Mouse (Mus musculus): ENCODE data around the gene 9930111J21Rik2.
"Not testable (repeated sequence)": the region's sequence is repeated elsewhere in the genome, so short reads cannot be mapped to it uniquely, and the experiment has no call there.

The 9930111J21Rik2 gene

DNA sequence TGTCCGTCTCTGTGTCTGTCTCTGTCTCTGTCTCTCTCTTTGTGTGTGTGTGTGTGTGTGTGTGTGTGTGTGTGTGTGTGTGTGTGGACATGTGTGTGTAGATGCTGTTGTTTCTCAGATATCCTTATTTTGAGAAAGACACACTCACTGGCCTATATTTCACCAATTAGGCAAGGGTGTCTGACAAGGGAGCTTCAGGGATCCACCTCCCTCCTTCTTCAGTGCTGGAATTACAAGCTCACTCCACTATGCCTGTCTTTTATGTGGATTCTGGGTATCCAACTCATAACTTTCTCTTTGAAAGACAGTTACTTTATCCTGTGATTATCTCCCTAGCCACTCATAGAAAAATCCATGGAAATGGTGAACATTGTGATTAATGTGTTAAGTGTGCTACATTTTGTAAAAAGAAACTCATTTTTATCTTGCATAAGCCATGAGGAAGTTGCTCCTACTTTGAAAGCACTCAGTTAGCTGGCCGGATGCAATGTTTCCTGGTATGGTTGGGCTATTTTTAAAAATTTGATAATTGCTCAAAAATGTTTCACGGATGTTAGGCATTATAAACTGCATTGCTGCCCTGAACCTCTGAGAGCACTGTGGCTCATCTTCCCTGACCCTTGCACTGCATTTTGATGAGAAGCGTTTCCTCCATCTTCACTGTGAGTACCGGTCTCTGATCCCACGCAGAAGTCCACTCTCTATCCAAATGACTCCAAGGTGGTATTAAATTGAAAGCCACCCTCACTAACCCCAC is 25.1 kb upstream of the 9930111J21Rik2 start, which contains the start of gene Ifi47:
Gene Ifi47 (plus strand): TSS at position 587 of the 757 bp plus-strand sequence.
- not testable (repeated sequence) for DNase-seq

DNA sequence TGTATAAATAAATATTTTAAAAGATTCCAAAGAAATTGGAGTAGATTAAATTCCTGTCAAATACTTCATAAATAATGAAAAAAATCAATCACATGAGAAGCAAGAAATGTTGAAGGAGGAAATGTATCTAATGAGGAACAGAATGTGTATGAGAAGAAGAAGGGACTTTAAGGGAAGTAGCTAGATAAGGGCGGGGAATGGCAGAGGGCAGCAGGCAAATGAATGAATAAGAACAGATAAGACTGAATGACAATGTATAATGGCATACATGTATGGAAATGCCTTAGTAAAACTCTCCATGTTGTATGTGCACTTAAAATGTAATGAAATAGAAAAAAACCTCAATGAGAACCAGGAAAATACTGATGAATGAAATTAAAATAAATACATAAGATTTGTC is 17.3 kb upstream of the 9930111J21Rik2 start:
- no peak for DNase-seq

DNA sequence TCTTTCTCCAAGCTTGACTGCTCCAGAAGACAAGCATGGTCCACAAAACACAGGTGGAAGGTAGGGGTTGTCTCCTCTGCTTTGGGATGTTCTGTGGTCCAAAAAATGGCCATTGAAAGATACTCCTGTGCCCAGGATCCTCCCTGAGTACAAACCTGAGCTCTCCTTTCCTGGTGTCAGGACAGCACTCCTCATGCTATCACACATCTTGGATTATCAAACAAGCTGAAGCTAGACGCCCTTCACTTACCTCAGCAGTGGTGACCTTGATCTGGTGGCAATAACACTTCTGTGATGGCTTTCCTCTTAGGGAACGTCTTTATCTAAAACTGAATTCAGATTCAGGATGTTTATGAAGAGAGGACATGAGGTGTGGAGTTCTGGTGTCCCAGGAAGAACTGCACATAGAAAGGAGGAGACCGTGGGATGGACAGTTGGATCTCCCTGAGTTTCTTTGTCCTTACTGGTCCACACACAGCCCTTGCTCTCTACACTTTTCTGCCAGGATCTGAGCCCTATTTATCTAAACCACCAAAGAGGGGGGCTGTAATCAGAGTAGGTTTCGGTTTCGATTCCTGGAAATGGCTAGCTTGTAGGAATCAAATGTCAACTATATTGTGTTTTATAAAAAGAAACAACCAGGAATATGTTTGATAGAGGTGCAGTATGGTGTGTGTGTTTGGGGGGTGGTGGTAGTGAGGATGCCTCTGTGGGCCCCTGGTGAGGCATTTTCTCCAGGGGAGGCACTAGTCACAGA is 12.8 kb upstream of the 9930111J21Rik2 start, which contains the start of gene Tgtp2:
Gene Tgtp2 (minus strand): TSS at position 494 of the 757 bp plus-strand sequence.
- DNase-seq: not testable (repeated sequence)

DNA sequence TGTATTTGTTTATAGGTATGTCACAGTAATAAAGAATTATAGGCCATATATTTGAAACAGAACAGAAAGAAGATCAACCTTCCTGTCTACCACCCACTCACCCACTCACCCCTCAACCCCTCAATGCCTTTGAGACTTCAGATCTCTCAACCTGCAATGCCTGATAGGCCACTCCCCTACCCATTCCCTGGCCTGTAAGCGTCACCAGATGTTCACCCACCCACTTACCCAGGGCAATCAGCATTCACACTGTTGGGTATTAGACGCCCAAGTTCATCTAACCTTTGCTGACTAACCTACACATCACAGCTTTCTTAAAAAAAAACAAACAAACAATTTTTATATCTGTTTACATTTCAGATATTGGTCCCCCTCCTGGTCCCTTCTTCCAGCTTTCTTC is 10.8 kb upstream of the 9930111J21Rik2 start:
- not testable (repeated sequence) for DNase-seq

DNA sequence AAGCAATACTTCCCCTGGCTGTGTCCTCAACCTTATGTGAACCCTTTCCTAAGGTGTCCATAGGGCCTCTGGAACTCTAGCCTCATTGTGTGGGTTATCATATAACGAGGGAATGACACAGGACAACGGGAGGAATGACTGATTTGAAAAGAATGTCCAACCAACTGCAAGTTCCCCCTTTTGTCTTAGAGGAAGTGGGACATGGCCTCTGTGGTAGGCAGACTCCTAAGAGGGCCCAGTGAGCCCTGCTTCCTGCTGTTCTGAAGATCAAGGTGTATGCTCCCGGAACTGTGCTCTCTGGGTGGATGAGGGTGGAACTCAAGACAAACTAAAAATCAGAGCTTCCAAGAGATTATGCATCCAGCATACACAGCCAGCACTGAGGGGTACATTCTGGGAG is 9.0 kb upstream of the 9930111J21Rik2 start:
- not testable (repeated sequence) for DNase-seq

DNA sequence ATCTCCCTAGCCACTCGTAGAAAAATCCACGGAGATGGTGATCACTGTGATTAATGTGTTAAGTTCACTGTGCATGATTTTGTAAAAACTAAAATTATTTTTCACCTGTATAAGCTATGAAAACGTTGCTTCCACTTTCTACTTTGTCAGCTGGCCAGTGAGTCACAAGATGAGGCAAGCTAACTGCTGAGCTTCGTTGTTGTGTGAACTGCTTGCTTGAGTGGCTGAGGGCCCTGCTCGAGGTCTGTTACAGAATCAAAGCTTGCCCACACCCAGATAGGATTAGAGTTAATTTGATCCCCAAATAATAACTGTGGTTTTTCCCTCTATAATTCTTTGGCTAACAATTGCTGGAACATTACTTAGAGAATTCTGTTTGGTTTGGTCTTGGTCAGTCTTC is 852 bp upstream of the 9930111J21Rik2 start:
- DNase-seq: not testable (repeated sequence)

DNA sequence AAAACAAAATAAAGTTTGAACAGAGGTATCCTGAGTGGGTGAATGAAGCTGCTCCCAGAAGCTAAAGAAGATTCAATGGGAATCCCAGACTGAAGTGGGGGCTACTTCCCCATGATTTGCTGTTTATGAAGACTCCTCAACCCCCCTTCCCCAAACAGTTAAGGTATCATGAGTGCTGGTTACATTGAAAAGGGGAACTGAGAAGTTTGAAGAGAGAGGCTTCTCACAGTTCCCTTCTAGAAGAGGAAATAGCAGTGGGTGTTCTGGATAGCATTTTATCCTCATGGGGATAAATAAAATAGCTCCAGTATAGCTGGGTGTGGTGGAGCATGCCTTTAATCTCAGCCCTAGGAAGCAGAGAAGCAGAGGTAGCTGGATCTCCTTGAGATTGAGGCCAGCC is 978 bp downstream of the 9930111J21Rik2 start:
- DNase-seq: not testable (repeated sequence)

DNA sequence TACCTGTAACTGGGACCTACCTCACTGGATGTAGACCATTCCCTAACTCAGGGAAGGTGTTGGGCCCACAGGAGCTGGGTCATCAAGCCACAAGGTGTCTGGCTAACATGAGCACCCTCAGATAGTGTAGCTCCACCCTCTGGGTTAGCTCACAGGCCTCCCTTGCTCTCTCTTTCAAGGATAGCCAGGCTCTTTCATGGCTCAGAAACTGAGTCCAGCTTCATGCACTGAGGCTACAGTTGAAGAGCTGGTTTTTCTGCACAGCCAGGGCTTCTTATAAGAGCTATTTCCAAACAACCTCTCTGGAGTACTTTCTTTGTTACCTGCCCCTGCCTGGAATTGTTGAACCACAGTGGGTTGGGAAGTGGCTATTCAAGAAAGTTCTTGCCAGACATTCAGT is 39.0 kb downstream of the 9930111J21Rik2 start:
- DNase-seq: not testable (repeated sequence)

DNA sequence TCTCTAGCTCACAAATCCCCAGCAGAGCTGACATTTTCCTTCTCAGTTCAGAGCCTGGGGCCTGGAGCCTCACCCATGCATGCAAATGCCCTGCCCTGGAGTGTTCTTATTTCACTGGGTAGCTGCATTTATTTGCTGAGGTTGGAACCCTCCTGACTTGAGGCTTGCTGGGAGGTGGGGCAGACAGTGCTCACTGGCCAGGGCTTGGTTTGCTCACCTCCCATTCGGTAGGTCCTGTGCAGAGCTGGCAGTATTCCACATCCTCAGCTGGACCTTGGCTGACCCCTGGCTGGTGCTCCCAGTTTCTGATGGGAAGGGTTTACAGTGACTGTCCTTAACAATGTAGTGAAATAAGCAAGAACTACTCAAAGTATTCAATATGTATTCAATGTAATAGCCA is 44.3 kb downstream of the 9930111J21Rik2 start:
- not testable (repeated sequence) for DNase-seq

DNA sequence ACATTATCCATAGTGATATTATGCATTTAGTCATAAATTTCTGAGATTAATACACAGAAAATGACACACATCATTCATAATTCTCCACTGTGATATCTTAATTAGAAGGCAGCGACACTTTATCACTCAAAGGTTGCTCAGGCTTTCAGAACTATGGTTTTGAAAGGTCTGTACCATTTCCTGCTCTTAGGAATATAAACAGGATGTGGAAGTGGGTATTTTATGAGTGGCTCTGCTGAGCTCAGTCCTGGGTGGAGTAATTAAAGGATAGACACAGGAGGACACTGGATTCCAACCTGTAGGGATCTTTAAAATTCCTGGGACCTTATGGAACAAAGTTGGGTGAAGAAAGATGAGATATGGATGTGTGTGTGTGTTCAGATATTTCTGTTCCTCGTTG is 44.7 kb downstream of the 9930111J21Rik2 start:
- not testable (repeated sequence) for DNase-seq

DNA sequence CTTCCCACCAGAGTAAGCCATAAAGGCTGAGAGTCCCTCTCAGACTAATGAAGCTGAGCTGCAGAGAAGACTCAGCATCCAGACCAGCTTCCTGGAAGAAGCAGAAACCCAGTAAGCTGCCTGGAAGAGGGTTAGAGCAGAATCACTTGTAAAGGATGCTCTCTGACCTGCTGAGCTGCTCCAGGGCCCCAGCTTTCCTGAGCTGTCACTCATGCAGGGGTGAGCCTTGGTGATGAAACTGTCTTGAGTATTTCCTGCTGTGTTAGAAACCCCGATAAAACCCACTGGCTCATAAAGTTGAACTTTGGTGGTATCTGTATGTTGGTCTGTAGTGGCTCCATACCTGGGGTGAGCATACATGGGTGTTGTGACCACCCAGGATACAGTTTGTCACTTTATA is 50.6 kb downstream of the 9930111J21Rik2 start:
- not testable (repeated sequence) for DNase-seq

DNA sequence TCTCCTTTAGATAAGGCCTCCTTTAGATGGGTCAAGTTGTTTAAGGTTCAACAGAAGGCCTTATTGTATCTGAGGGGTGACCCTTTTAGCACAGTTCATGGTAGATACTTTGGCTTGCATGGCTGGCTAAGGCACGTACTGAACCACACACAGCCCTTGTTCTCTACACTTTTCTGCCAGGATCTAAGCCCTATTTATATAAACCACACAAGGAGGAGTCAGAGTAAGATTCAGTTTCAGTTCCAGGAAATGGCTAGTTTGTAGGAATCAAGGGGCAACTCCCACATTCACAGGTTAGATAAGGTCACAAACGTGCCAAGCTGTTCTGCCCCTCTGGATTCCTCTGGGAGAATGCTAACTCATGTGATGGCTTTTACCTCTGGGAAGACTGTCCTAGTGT is 57.0 kb downstream of the 9930111J21Rik2 start, which contains the start of gene Tgtp1:
Gene Tgtp1 (minus strand): TSS at position 155 of the 400 bp plus-strand sequence.
- DNase-seq: not testable (repeated sequence)

DNA sequence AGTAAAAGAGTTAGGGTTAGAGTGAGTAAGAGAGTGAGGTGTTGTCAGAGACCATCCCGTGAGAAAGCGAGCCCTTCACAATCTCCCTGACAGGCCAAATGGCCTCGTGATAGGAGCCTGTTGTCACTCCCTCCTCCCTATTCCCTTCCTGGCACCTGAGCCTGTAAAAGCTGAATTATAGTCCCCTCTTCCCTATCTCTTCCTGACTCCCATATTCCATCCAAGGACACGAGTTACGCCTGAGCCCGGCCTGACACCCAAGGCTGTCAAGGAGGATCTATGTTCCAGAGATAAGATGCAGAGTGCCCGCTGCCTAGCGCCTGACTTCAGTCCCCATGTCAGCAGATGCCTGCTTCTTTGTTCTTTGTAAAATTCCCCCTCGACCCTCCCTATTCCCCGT is 57.7 kb downstream of the 9930111J21Rik2 start:
- not testable (repeated sequence) for DNase-seq

DNA sequence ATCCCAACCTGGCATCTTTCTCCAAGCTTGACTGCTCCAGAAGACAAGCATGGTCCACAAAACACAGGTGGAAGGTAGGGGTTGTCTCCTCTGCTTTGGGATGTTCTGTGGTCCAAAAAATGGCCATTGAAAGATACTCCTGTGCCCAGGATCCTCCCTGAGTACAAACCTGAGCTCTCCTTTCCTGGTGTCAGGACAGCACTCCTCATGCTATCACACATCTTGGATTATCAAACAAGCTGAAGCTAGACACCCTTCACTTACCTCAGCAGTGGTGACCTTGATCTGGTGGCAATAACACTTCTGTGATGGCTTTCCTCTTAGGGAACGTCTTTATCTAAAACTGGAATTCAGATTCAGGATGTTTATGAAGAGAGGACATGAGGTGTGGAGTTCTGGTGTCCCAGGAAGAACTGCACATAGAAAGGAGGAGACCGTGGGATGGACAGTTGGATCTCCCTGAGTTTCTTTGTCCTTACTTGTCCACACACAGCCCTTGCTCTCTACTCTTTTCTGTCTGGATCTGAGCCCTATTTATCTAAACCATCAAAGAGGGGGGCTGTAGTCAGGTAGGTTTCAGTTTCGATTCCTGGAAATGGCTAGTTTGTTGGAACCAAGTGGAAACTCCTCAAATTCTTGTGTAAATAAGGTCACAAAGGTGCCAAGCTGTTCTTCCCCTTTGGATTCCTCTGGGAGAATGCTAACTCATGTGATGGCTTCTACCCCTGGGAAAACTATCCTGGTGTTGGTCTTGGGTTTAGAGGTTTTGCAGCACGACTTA is 59.1 kb downstream of the 9930111J21Rik2 start, which contains the start of gene Gm12185:
Gene Gm12185 (minus strand): TSS at position 487 of the 781 bp plus-strand sequence.
- not testable (repeated sequence) for DNase-seq

DNA sequence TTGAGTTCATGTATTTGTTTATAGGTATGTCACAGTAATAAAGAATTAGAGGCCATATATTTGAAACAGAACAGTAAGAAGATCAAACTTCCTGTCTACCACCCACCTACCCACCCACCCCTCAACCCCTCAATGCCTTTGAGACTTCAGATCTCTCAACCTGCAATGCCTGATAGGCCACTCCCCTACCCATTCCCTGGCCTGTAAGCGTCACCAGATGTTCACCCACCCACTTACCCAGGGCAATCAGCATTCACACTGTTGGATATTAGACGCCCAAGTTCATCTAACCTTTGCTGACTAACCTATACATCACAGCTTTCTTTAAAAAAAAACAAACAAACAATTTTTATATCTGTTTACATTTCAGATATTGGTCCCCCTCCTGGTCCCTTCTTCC is 61.1 kb downstream of the 9930111J21Rik2 start:
- not testable (repeated sequence) for DNase-seq

DNA sequence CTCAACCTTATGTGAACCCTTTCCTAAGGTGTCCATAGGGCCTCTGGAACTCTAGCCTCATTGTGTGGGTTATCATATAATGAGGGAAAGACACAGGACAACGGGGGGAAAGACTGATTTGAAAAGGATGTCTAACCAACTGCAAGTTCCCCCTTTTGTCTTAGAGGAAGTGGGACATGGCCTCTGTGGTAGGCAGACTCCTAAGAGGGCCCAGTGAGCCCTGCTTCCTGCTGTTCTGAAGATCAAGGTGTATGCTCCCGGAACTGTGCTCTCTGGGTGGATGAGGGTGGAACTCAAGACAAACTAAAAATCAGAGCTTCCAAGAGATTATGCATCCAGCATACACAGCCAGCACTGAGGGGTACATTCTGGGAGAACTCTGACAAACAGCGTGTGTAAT is 62.8 kb downstream of the 9930111J21Rik2 start:
- DNase-seq: not testable (repeated sequence)

DNA sequence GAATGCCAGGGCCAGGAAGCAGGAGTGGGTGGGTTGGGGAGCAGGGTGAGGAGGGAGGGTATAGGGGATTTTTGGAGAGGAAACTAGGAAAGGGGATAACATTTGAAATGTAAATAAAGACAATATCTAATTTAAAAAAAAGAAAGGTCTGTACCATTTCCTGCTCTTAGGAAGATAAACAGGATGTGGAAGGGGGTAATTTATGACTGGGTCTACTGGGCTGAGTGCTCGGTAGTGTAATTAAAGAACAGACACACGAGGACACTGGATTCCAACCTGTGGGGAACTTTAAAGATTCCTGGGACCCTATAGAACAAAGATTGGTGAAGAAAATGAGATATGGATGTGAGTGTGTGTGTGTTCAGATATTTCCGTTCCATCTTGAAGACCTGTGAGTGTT is 68.2 kb downstream of the 9930111J21Rik2 start:
- not testable (repeated sequence) for DNase-seq

DNA sequence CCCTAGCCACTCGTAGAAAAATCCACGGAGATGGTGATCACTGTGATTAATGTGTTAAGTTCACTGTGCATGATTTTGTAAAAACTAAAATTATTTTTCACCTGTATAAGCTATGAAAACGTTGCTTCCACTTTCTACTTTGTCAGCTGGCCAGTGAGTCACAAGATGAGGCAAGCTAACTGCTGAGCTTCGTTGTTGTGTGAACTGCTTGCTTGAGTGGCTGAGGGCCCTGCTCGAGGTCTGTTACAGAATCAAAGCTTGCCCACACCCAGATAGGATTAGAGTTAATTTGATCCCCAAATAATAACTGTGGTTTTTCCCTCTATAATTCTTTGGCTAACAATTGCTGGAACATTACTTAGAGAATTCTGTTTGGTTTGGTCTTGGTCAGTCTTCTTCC is 71.0 kb downstream of the 9930111J21Rik2 start:
- DNase-seq: not testable (repeated sequence)

DNA sequence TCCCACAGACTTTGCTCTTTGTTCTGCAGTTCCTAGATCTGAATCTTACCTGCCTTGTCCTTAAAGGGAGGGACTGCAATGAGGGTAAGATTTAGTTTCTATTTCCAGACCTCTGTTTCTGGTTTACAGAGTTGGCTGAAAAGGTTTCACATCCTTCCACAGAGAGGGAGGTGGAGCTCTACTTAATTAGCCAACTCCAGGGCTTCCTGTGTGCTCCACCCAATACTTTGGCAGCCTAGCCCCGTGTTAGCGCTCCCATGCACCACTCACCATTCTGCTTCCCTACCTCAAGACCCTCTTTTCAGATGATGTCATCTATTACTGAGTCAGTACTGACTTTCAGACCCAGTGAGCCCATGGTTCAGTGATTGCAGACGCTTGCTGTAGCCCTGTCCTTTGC is 71.8 kb downstream of the 9930111J21Rik2 start, which contains the start of gene 9930111J21Rik1:
Gene 9930111J21Rik1 (minus strand): TSS at position 148 of the 400 bp plus-strand sequence.
- DNase-seq: not testable (repeated sequence)

DNA sequence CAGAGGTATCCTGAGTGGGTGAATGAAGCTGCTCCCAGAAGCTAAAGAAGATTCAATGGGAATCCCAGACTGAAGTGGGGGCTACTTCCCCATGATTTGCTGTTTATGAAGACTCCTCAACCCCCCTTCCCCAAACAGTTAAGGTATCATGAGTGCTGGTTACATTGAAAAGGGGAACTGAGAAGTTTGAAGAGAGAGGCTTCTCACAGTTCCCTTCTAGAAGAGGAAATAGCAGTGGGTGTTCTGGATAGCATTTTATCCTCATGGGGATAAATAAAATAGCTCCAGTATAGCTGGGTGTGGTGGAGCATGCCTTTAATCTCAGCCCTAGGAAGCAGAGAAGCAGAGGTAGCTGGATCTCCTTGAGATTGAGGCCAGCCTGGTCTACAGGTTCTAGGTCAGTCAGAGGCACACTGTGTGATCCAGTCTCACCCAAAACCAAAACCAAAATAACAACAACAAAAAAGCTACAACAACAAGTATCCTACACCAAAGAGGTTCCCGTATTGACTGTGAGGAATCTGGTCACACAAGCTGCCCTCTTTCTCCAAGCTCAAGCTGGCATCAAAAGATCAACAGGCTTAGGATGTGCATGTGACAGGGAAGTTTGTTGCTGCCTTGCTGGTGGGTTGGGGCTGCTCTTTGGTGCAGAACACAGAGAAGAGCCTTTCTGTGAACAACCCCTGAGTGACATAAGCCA is 72.7 kb downstream of the 9930111J21Rik2 start, which contains the start of gene Olfr56:
Gene Olfr56 (plus strand): TSS at position 650 of the 700 bp plus-strand sequence.
- DNase-seq: not testable (repeated sequence)

DNA sequence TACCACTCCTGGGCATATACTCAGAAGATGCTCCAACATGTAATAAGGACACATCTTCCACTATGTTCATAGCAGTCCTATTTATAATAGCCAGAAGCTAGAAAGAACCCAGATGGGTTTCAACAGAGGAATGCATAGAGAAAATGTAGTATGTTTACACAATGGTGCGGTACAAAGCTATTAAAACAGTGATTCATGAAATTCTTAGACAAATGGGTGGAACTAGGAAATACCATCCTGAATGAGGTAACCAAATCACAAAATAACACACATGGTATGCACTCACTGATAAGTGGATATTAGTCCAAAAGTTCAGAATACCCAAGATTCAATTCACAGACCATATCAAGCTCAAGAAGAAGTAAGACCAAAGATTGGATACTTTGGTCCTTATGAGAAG is 76.4 kb downstream of the 9930111J21Rik2 start:
- not testable (repeated sequence) for DNase-seq

All from retina, postnatal 1 day (tissue).